Mouse (Mus musculus): ENCODE results near the gene Pex11g. TPM values are rescaled to one million over a fixed set of nuclear protein-coding genes. Genes with fewer than 3 reads are reported as not detected.
A peak's percentile ranks its signal among the peaks of the same experiment; 100 is the strongest.

Gene Pex11g
- total and polyA plus RNA-seq, 3 experiments: 1.3 to 5.9 (median 2.7) TPM

DNA sequence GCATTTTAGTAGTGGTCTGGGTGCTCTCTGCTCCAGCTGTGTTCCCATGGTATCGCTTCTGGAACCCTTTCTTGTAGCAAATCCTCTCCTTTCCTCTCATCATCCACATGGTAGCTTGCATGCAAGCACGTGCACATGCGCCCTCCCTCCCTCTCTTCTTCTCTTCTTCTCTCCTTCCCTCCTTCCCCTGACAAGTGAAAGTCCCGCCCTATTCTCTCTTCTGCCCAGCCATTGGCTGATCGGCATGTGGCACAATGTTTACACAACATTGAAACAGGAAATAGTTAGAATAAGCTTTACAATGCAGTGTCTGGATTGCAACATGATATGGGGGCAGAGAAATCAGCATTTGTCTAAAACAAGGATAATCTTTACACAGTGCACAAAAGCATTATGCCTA is 14.1 kb upstream of the Pex11g start:
- Histone ChIP-seq H3K9me3 (replicated peaks; ENCODE audit: low read length) (no peaks in the 10 kb centered on the region), H3K4me3 (replicated peaks in 1 of 3; ENCODE audit: low read depth in 2 of 3, low read length in 2 of 3, poor library complexity in 1 of 3) (no peak overlapping the region), H3K79me2 (replicated peaks; ENCODE audit: control insufficient read depth, extremely low read depth, insufficient read depth, poor library complexity, severe bottlenecking) (no peaks in the 10 kb centered on the region), H3K4me1 (ENCODE audit: control insufficient read depth in 1 of 2, insufficient read depth in 2 of 2) (peaks cover 0 to 5% of the 10 kb centered on the region in 2 experiments; a peak in 1 of 4 replicates), H3K27me3 (replicated peaks) (no peaks in the 10 kb centered on the region), H3K9ac (ENCODE audit: insufficient read depth, low read depth) (no peak overlapping the region), H3K27ac (ENCODE audit: insufficient read depth, low read depth) (no peak overlapping the region), H3K36me3 (replicated peaks in 1 of 2; ENCODE audit: control insufficient read depth in 1 of 2, insufficient read depth in 1 of 2, low read length in 1 of 2) (no peaks in the 10 kb centered on the region), H3K4me2 (ENCODE audit: insufficient read depth, low read depth, poor library complexity, severe bottlenecking) (peak overlapping the region; percentile 7; the same call in 1 of the 2 replicates)
- in situ Hi-C loops (cut with MboI; ENCODE audit: low pct_ligation_motif_present, low pct_unique_long_range_greater_than_20kb, low sequenced_read_pairs) (no loop called here), dilution Hi-C loops (cut with MboI; ENCODE audit: extremely low pct_ligation_motif_present, extremely low pct_unique_long_range_greater_than_20kb, low sequenced_read_pairs) (no loop called here)
- no peak for TF ChIP-seq ZKSCAN1 (IDR thresholded peaks at IDR 0.05; ENCODE audit: borderline replicate concordance, low read depth, low read length)
- no peak for TF ChIP-seq ZNF384 (IDR thresholded peaks at IDR 0.05; ENCODE audit: low read depth, low read length)
- TF ChIP-seq SIN3A (IDR thresholded peaks at IDR 0.05; ENCODE audit: low read length): peak; percentile 74; the same call in 1 of the 2 replicates
- TF ChIP-seq BHLHE40 (IDR thresholded peaks at IDR 0.05; ENCODE audit: low read depth, low read length): peak; percentile 67
- no peak for TF ChIP-seq USF1 (IDR thresholded peaks at IDR 0.05; ENCODE audit: low read depth, low read length)
- TF ChIP-seq NRF1 (IDR thresholded peaks at IDR 0.05; ENCODE audit: low read depth, low read length): peak; percentile 43; the same call in 1 of the 2 replicates
- TF ChIP-seq MAX (IDR thresholded peaks at IDR 0.05; ENCODE audit: low read length): peak; percentile 66
- no peak for TF ChIP-seq CHD2 (IDR thresholded peaks at IDR 0.05; ENCODE audit: low read length)
- peak; percentile 25 for DNase-seq (ENCODE audit: extremely low read depth)

DNA sequence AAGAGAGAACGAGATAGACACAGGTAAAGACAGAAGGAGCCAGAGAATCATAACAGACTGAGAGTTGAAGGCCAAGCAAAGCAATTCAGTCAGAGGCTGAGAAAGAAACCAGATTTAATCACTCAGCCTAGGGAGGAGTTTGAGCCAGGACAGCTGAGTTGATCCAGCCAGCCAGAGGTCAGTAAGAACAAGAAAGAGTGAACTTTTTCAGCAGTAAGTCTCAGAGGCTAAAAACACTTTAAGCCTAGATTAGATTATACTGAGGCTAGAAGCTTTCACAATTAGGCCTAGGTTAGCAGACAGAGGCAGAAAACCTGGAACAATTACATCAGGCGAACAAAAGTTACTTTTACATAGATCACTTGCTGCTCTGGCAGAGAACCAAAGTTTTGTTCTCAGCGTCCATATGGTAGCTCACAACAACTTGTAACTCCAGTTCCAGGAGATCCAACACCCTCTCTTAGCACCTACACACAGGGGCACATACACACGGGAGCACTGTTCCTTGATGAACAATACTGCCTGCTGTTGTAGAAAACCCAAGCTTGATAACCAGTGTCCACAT is 12.8 kb upstream of the Pex11g start:
- in situ Hi-C loops (cut with MboI; ENCODE audit: low pct_ligation_motif_present, low pct_unique_long_range_greater_than_20kb, low sequenced_read_pairs): no loop called here

DNA sequence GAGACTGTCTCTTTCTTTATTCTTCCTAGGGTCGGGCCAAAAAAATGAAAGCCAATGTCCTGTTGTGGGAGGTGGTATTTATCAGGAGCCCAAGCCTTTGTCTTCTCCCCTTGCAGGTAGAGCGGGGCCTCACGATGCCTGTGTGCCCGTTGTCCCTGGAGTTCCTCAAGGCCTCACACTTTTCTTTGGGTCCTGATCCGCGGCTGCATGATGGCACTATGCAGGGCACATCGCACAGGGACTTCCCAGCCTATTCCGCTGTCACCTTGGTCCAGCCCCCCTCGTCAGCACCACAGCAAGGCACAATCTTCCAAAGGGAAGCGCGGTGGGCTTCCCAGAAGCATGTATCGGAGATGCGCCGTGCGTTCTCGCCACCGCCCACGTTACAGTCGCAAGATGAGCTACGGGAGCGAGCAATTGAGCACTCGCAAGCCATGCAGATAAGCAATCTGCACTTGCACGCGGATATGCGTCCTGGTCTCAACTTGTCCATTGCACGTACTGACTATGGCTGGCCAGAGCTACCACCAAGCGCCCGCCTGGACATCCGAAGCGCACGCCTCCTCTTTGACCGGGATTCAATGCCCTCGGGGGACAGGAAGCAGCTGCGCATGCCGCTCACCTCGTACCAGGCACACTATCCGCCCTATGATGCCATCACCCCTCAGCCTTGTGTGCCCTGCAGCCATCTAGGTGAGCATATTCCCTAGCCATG is 8.4 kb upstream of the Pex11g start:
- Histone ChIP-seq H3K27ac (ENCODE audit: insufficient read depth, low read depth) (no peak overlapping the region), H3K4me1 (ENCODE audit: control insufficient read depth in 1 of 2, insufficient read depth in 2 of 2) (no peaks in the 10 kb centered on the region), H3K9me3 (replicated peaks; ENCODE audit: low read length) (no peaks in the 10 kb centered on the region), H3K79me2 (replicated peaks; ENCODE audit: control insufficient read depth, extremely low read depth, insufficient read depth, poor library complexity, severe bottlenecking) (no peaks in the 10 kb centered on the region), H3K27me3 (replicated peaks) (no peaks in the 10 kb centered on the region), H3K4me2 (ENCODE audit: insufficient read depth, low read depth, poor library complexity, severe bottlenecking) (no peak overlapping the region), H3K36me3 (replicated peaks in 1 of 2; ENCODE audit: control insufficient read depth in 1 of 2, insufficient read depth in 1 of 2, low read length in 1 of 2) (no peaks in the 10 kb centered on the region), H3K9ac (ENCODE audit: insufficient read depth, low read depth) (no peak overlapping the region), H3K4me3 (replicated peaks in 1 of 3; ENCODE audit: low read depth in 2 of 3, low read length in 2 of 3, poor library complexity in 1 of 3) (no peak overlapping the region)
- dilution Hi-C loops (cut with MboI; ENCODE audit: extremely low pct_ligation_motif_present, extremely low pct_unique_long_range_greater_than_20kb, low sequenced_read_pairs): no loop called here
- no peak for DNase-seq (ENCODE audit: extremely low read depth)
- TF ChIP-seq TBP (conservative IDR thresholded peaks at IDR 0.05; ENCODE audit: low read depth, low read length) (no peak), NELFE (IDR thresholded peaks at IDR 0.05; ENCODE audit: low read depth, low read length) (no peak), SMC3 (IDR thresholded peaks at IDR 0.05; ENCODE audit: low read depth, low read length) (no peak), ETS1 (conservative IDR thresholded peaks at IDR 0.05; ENCODE audit: low read depth, low read length) (no peak), MAX (IDR thresholded peaks at IDR 0.05; ENCODE audit: low read length) (no peak), JUN (IDR thresholded peaks at IDR 0.05; ENCODE audit: insufficient read depth, low read depth, low read length) (no peak), MEF2A (IDR thresholded peaks at IDR 0.05; ENCODE audit: borderline replicate concordance, low read depth, low read length) (no peak)
- in situ Hi-C loops (cut with MboI; ENCODE audit: low pct_ligation_motif_present, low pct_unique_long_range_greater_than_20kb, low sequenced_read_pairs): no loop called here

More for the DNA sequence above, 12.8 kb upstream of the Pex11g start:
- no peak for DNase-seq (ENCODE audit: extremely low read depth)
- H3K27ac ChIP-seq (ENCODE audit: insufficient read depth, low read depth): no peak overlapping the region
- H3K4me3 ChIP-seq (replicated peaks in 1 of 3; ENCODE audit: low read depth in 2 of 3, low read length in 2 of 3, poor library complexity in 1 of 3): no peak overlapping the region
- no peak overlapping the region for H3K4me2 ChIP-seq (ENCODE audit: insufficient read depth, low read depth, poor library complexity, severe bottlenecking)
- H3K4me1 ChIP-seq (ENCODE audit: control insufficient read depth in 1 of 2, insufficient read depth in 2 of 2): 0 out of 4 replicates have a peak, but pooled peaks cover 0 to 3% of the 10 kb centered on the region in 2 experiments
- TF ChIP-seq EP300 (IDR thresholded peaks at IDR 0.05; ENCODE audit: low read length) (no peak), ETS1 (conservative IDR thresholded peaks at IDR 0.05; ENCODE audit: low read depth, low read length) (no peak), NRF1 (IDR thresholded peaks at IDR 0.05; ENCODE audit: low read depth, low read length) (no peak), ZNF384 (IDR thresholded peaks at IDR 0.05; ENCODE audit: low read depth, low read length) (no peak), USF2 (conservative IDR thresholded peaks at IDR 0.05; ENCODE audit: low read depth, low read length) (no peak), ZC3H11A (IDR thresholded peaks at IDR 0.05; ENCODE audit: low read depth, low read length) (no peak), JUN (IDR thresholded peaks at IDR 0.05; ENCODE audit: insufficient read depth, low read depth, low read length) (no peak)
- no peaks in the 10 kb centered on the region for H3K9me3 ChIP-seq (replicated peaks; ENCODE audit: low read length)
- no peaks in the 10 kb centered on the region for H3K36me3 ChIP-seq (replicated peaks in 1 of 2; ENCODE audit: control insufficient read depth in 1 of 2, insufficient read depth in 1 of 2, low read length in 1 of 2)
- H3K9ac ChIP-seq (ENCODE audit: insufficient read depth, low read depth): no peak overlapping the region
- no peaks in the 10 kb centered on the region for H3K27me3 ChIP-seq (replicated peaks)
- H3K79me2 ChIP-seq (replicated peaks; ENCODE audit: control insufficient read depth, extremely low read depth, insufficient read depth, poor library complexity, severe bottlenecking): no peaks in the 10 kb centered on the region
- dilution Hi-C loops (cut with MboI; ENCODE audit: extremely low pct_ligation_motif_present, extremely low pct_unique_long_range_greater_than_20kb, low sequenced_read_pairs): no loop called here

Measured in CH12.LX (cell line).